Mouse (Mus musculus): ENCODE results near the gene Dcdc2b.

DNA sequence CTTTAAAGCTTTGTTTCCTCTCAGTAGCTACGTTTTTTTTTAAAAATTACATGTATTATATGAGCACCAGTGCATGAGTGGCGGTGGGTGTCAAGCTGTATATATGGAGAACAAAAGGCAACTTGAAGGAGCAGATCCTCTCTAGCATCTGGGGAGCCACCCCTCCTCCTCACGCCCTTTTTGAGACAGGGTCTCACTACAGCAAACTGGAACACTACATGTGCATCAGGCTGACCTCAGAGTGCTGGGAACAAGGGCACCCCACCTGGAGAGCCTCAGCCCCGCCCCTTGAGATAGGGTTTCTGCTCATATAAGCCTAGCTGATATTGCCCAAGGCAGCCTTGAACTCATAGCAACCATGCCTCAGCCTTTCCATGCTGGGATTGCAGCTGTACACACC is 11.4 kb upstream of the Dcdc2b start:
- TF ChIP-seq EP300 (IDR thresholded peaks at IDR 0.05; ENCODE audit: insufficient read depth, low read depth, low read length) (no peak), CTCF (IDR thresholded peaks at IDR 0.05) (no peak), POLR2A (IDR thresholded peaks at IDR 0.05; ENCODE audit: insufficient read depth, low read depth, low read length) (no peak)

All from heart, adult 2 months (tissue).